Mouse (Mus musculus): ENCODE data around the gene Trip4.

The Trip4 gene

GRCm38 (mm10) chr9:65908394-65909300 lies at the start of gene Trip4, which contains the start of gene Csnk1g1:
Gene Trip4 (minus strand): TSS chr9:65908794.
Gene Csnk1g1 (plus strand): TSS chr9:65908924.
- DNase-seq = peak; percentile 96 to 98

- peak; percentile 38 to 52 for DNase-seq
These were observed 42.5 kb upstream of the Trip4 start for GRCm38 (mm10) chr9:65951082-65951587.

GRCm38 (mm10) chr9:65937566-65937965 lies 29.0 kb upstream of the Trip4 start:
- no peak for DNase-seq

- no peak for DNase-seq
These were observed 21.2 kb upstream of the Trip4 start for GRCm38 (mm10) chr9:65929826-65930225.

- no peak for DNase-seq
These were observed 19.9 kb upstream of the Trip4 start for GRCm38 (mm10) chr9:65928456-65928855.

GRCm38 (mm10) chr9:65917015-65917414 lies 8.4 kb upstream of the Trip4 start:
- DNase-seq = no peak

GRCm38 (mm10) chr9:65913976-65914375 lies 5.4 kb upstream of the Trip4 start:
- DNase-seq = no peak

GRCm38 (mm10) chr9:65909837-65910236 lies 1.2 kb upstream of the Trip4 start:
- no peak for DNase-seq

- DNase-seq = peak; percentile 34 to 50
These were observed 757 bp upstream of the Trip4 start for GRCm38 (mm10) chr9:65909301-65909801.

GRCm38 (mm10) chr9:65903419-65903818 lies 5.2 kb downstream of the Trip4 start:
- DNase-seq = no peak

- no peak for DNase-seq
These were observed 5.7 kb downstream of the Trip4 start for GRCm38 (mm10) chr9:65902879-65903278.

GRCm38 (mm10) chr9:65896977-65897376 lies 11.6 kb downstream of the Trip4 start:
- DNase-seq = no peak

GRCm38 (mm10) chr9:65891126-65891525 lies 17.5 kb downstream of the Trip4 start:
- no peak for DNase-seq

- DNase-seq = peak; percentile 71 to 74
These were observed 18.4 kb downstream of the Trip4 start, which contains the start of gene Pclaf for GRCm38 (mm10) chr9:65890143-65890628. Gene Pclaf (plus strand): TSS chr9:65890237.

- peak; percentile 84 to 89 for DNase-seq
These were observed 23.9 kb downstream of the Trip4 start for GRCm38 (mm10) chr9:65884564-65885315.

- DNase-seq = no peak
These were observed 48.9 kb downstream of the Trip4 start for GRCm38 (mm10) chr9:65859656-65860055.

- no peak for DNase-seq
These were observed 58.4 kb downstream of the Trip4 start for GRCm38 (mm10) chr9:65850203-65850602.

GRCm38 (mm10) chr9:65848154-65848553 lies 60.4 kb downstream of the Trip4 start:
- no peak for DNase-seq

- DNase-seq = no peak
These were observed 64.0 kb downstream of the Trip4 start for GRCm38 (mm10) chr9:65844421-65845165.

GRCm38 (mm10) chr9:65839841-65840240 lies 68.8 kb downstream of the Trip4 start:
- DNase-seq = no peak

- DNase-seq = no peak
These were observed 71.7 kb downstream of the Trip4 start for GRCm38 (mm10) chr9:65836916-65837315.

- no peak for DNase-seq
These were observed 73.8 kb downstream of the Trip4 start for GRCm38 (mm10) chr9:65834628-65835354.
